Mouse (Mus musculus) hindbrain, embryonic 11.5 days (tissue): Measurements from ENCODE around the gene Zkscan3. TPM values are rescaled to one million over a fixed set of nuclear protein-coding genes. Genes with fewer than 3 reads are reported as not detected.

ENCODE experiments used
- ATAC-seq: fragments of 200-750 bp; cut with Nextera tagmentation; 2 replicates; pipeline ENCODE4 v1.8.0; 2017; ENCODE audit warnings: mild to moderate bottlenecking, moderate TSS enrichment, moderate library complexity; ENCODE audit not compliant: low FRiP score
- DNase-seq: peaks from one replicate; pipeline ENCODE4 v3.0.0-alpha.2; 2015; ENCODE audit warnings: low spot score
- H3K27ac ChIP-seq: fragments of 300-500 bp; sonication (generic); 2 replicates; pipeline ENCODE4 v1.5.1; 2014; ENCODE audit warnings: mild to moderate bottlenecking, low read depth, low read length
- H3K27me3 ChIP-seq: fragments of 300-500 bp; sonication (generic); 2 replicates; pipeline ENCODE4 v1.6.1; 2014; ENCODE audit warnings: mild to moderate bottlenecking, low read length, moderate library complexity, mixed read lengths; ENCODE audit not compliant: control insufficient read depth, insufficient read depth
- H3K36me3 ChIP-seq: fragments of 300-500 bp; sonication (generic); 2 replicates; pipeline ENCODE4 v1.6.1; 2014; ENCODE audit warnings: mild to moderate bottlenecking, low read length, moderate library complexity, mixed read lengths; ENCODE audit not compliant: control insufficient read depth, insufficient read depth
- H3K4me1 ChIP-seq: fragments of 300-500 bp; sonication (generic); replicated peaks from 2 replicates; pipeline ENCODE4 v1.6.1; 2014; ENCODE audit warnings: low read length, mixed read lengths; ENCODE audit not compliant: control insufficient read depth, insufficient read depth
- H3K4me2 ChIP-seq: fragments of 300-500 bp; sonication (generic); replicated peaks from 2 replicates; pipeline ENCODE4 v1.6.1; 2014; ENCODE audit warnings: mild to moderate bottlenecking, low read depth, low read length
- H3K4me3 ChIP-seq: fragments of 300-500 bp; sonication (generic); 2 replicates; pipeline ENCODE4 v1.5.1; 2014; ENCODE audit warnings: low read depth, low read length
- H3K9ac ChIP-seq: fragments of 300-500 bp; sonication (generic); 2 replicates; pipeline ENCODE4 v1.6.1; 2014; ENCODE audit warnings: low read depth, low read length
- H3K9me3 ChIP-seq: fragments of 300-500 bp; sonication (generic); 2 replicates; pipeline ENCODE4 v1.6.1; 2016; ENCODE audit warnings: low read length; ENCODE audit not compliant: control insufficient read depth
- WGBS: fragments of 180-500 bp; shearing (Covaris S2); extraction: QIAGEN DNeasy Blood & Tissue Kit; methylation state at CpG from one replicate; pipeline ENCODE4 v1.1.7; 2014; 5-methylcytosine and 5-hydroxymethylcytosine counted together
- microRNA counts: library from miRNA; unstranded; fragments of <30 nt; microRNA quantifications from one replicate; lab custom pipeline; 2015
- polyA plus RNA-seq: library from polyadenylated mRNA; unstranded; fragments of >200 nt; fragmentation: Nextera tagmentation; extraction: Ambion mirVana; gene quantifications from 2 replicates; pipeline ENCODE4 v1.2.1, GENCODE M21; 2014

The Zkscan3 gene
- polyA plus RNA-seq, 1 experiment from 2014 or later: 90.5 TPM

DNA sequence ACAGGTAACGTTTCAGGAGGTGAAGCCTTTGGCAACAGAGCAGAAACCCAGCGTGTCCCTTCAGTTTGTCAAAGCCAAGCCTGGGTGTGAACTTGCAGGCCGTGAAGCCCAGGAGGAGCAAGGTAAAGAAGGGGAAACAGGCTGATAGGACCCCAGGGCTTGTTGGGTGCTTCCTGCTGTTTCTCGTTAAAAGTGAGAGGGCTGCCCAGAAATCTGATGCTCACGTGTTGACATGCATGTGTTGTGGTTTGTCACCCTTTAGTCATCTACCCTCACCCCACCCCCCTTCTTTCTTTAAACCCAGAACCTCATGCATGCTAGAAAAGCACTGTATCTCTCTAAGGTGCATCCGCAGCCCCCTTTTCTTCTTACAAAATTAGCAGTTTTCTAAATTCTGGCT lies 35.9 kb downstream of the Zkscan3 start:
- 73% methylated on average over 6 of the region's 6 CpGs for WGBS

GRCm38 (mm10) chr13:21363719-21364118 lies 38.8 kb downstream of the Zkscan3 start:
- H3K9me3 ChIP-seq: no peaks in the 10 kb centered on the region
- no peaks in the 10 kb centered on the region for H3K36me3 ChIP-seq
- 69% methylated on average over 12 of the region's 12 CpGs for WGBS
- no peak overlapping the region for H3K27ac ChIP-seq
- peak overlapping the region; percentile 49 for H3K4me2 ChIP-seq
- H3K9ac ChIP-seq: no peak overlapping the region
- H3K4me3 ChIP-seq: peak overlapping the region; percentile 75
- DNase-seq (peak; percentile 9), ATAC-seq (no peak)
- no peaks in the 10 kb centered on the region; the same call in 1 of the 2 replicates for H3K4me1 ChIP-seq
- H3K27me3 ChIP-seq: no peaks in the 10 kb centered on the region

More for the DNA sequence above, 35.9 kb downstream of the Zkscan3 start:
- H3K27ac ChIP-seq: no peak overlapping the region
- H3K27me3 ChIP-seq: no peaks in the 10 kb centered on the region
- no peak overlapping the region for H3K4me3 ChIP-seq
- no peak overlapping the region for H3K4me2 ChIP-seq
- 0 out of 2 replicates have a peak, but pooled peaks cover 6% of the 10 kb centered on the region for H3K36me3 ChIP-seq
- ATAC-seq: no peak
- H3K4me1 ChIP-seq: no peaks in the 10 kb centered on the region; the same call in 1 of the 2 replicates
- no peaks in the 10 kb centered on the region for H3K9me3 ChIP-seq
- no peak overlapping the region for H3K9ac ChIP-seq
- DNase-seq: no peak

DNA sequence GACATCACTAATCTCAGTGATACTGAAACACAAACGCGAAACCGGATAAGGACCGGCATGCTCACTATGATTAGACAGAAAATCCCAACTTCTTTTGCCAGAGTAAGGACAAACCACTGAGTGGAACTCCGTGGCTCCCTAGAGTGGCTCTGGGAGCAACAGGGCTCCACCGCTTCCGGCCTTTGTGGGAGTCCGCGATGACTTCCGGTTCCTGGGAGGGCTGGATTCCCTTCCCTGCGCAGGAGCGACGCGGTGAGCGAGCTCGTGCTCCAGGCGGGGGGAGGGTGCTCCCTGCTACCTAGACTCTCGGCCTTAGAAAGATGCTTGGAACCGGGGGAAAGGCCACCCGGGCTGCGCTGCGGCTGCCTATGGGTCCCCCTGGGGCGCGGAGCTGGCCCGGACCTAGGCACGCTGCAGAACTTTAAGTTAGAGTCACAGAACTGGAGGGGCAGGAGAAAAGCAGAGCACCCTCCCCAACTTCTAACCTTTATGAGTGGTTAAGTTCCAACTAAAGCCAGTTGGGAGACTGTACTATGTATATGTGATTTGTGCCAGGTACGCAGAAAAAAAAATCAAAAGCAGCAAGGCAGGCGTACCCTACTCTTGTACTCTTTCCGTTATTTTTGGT lies 39.8 kb downstream of the Zkscan3 start, which contains the start of gene Zscan12:
Gene Zscan12, plus strand, starts transcription at position 200 of the 628 bp plus-strand sequence.
- no peaks in the 10 kb centered on the region for H3K27me3 ChIP-seq
- H3K4me3 ChIP-seq: peak within 1 kb of the TSS; percentile 75
- peak within 1 kb of the TSS; percentile 49 for H3K4me2 ChIP-seq
- peak; percentile 94 for DNase-seq
- no peaks in the 10 kb centered on the region for H3K36me3 ChIP-seq
- no peaks in the 10 kb centered on the region; the same call in 1 of the 2 replicates for H3K4me1 ChIP-seq
- H3K27ac ChIP-seq: no peak within 1 kb of the TSS; the same call in 1 of the 2 replicates
- WGBS: 2% methylated on average over 29 of the region's 29 CpGs
- peak within 1 kb of the TSS; percentile 93 for H3K9ac ChIP-seq
- H3K9me3 ChIP-seq: no peaks in the 10 kb centered on the region
- ATAC-seq: peak; percentile 99

GRCm38 (mm10) chr13:21350593-21350992 lies 52.0 kb downstream of the Zkscan3 start:
- DNase-seq: no peak
- no peak overlapping the region for H3K9ac ChIP-seq
- H3K4me3 ChIP-seq: no peak overlapping the region
- no peaks in the 10 kb centered on the region for H3K4me1 ChIP-seq
- H3K36me3 ChIP-seq: no peaks in the 10 kb centered on the region
- no peak overlapping the region for H3K4me2 ChIP-seq
- no peaks in the 10 kb centered on the region for H3K9me3 ChIP-seq
- H3K27ac ChIP-seq: no peak overlapping the region
- H3K27me3 ChIP-seq: no peaks in the 10 kb centered on the region
- no peak for ATAC-seq

DNA sequence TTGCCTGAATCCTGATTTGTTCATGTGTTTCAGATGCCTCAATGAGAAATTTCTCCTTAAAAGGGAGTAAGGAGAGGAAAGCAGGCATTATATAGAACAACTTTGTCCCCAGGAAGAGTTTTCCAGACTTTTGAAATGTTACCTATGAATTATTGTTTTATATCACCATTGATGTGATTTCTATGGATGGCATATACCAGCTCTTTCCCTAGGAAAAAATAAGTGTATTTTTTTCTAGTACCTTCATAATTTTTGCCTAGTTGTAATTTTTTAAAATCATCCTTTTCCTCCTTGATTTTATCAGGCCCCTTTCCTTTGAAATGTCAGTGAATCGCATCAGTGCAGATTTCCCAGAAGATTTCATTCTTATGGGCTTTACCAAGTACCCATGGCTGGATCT lies 55.9 kb downstream of the Zkscan3 start, which contains the start of gene Olfr1367:
Gene Olfr1367, plus strand, starts transcription at position 301 of the 400 bp plus-strand sequence.
- H3K27me3 ChIP-seq: no peaks in the 10 kb centered on the region
- no peaks in the 10 kb centered on the region for H3K9me3 ChIP-seq
- DNase-seq: no peak
- H3K4me1 ChIP-seq: no peaks in the 10 kb centered on the region
- no peak within 1 kb of the TSS for H3K27ac ChIP-seq
- no peak within 1 kb of the TSS for H3K9ac ChIP-seq
- no peak for ATAC-seq
- no peak within 1 kb of the TSS for H3K4me3 ChIP-seq
- 87% methylated on average over 1 of the region's 1 CpGs for WGBS
- no peak within 1 kb of the TSS for H3K4me2 ChIP-seq
- H3K36me3 ChIP-seq: no peaks in the 10 kb centered on the region

MicroRNAs encoded within 50 kb of the gene (microRNA counts, 519-probe panel; counts per million panel counts)
- not detected for microRNA mmu-miR-1896 (lab: Ali Mortazavi, UCI)

Other genes starting within 250 kb of the Zkscan3 start
- gene Trim27, start 223.3 kb downstream of the Zkscan3 start, polyA plus RNA-seq: 133 and 144 TPM in 2 replicates
- gene Gpx5, start 110.0 kb downstream of the Zkscan3 start, polyA plus RNA-seq: not detected in 2 replicates
- 0.32 TPM in 1 of 2 replicates, not detected in the other for gene Gpx6, start 90.6 kb downstream of the Zkscan3 start, polyA plus RNA-seq
- not detected in 2 replicates for gene Olfr1367, start 55.8 kb downstream of the Zkscan3 start, polyA plus RNA-seq
- 18.7 and 20.3 TPM in 2 replicates for gene Zscan12, start 39.9 kb downstream of the Zkscan3 start, polyA plus RNA-seq
- gene Pgbd1, start 38.3 kb upstream of the Zkscan3 start, polyA plus RNA-seq: 5.9 and 6.0 TPM in 2 replicates
- 18.4 and 21.0 TPM in 2 replicates for gene Zscan26, start 51.0 kb upstream of the Zkscan3 start, polyA plus RNA-seq
- 2.5 and 3.4 TPM in 2 replicates for gene Nkapl, start 65.8 kb upstream of the Zkscan3 start, polyA plus RNA-seq
- gene Zkscan4, start 76.2 kb upstream of the Zkscan3 start, polyA plus RNA-seq: 5.2 and 5.9 TPM in 2 replicates
- gene Gm10065, start 76.7 kb upstream of the Zkscan3 start, polyA plus RNA-seq: not detected in 2 replicates
- 0.23 and 0.35 TPM in 2 replicates for gene AK157302, start 92.5 kb upstream of the Zkscan3 start, polyA plus RNA-seq
- gene Gm11273, start 98.7 kb upstream of the Zkscan3 start, polyA plus RNA-seq: 3.7 and 5.1 TPM in 2 replicates
- 9.8 and 11.0 TPM in 2 replicates for gene Zkscan8, start 128.4 kb upstream of the Zkscan3 start, polyA plus RNA-seq
- 0.05 and 0.25 TPM in 2 replicates for gene Olfr1366, start 140.1 kb upstream of the Zkscan3 start, polyA plus RNA-seq
- 0.17 TPM in 1 of 2 replicates, not detected in the other for gene Olfr1535, start 157.1 kb upstream of the Zkscan3 start, polyA plus RNA-seq
- gene Olfr1364, start 179.0 kb upstream of the Zkscan3 start, polyA plus RNA-seq: not detected in 2 replicates
- not detected in 2 replicates for gene Olfr1362, start 211.3 kb upstream of the Zkscan3 start, polyA plus RNA-seq
- not detected in 2 replicates for gene Olfr11, start 239.8 kb upstream of the Zkscan3 start, polyA plus RNA-seq